Mouse (Mus musculus) cerebellum, postnatal 14 days (tissue): ENCODE data around the gene Hdac6.
"Not testable (repeated sequence)": the region's sequence is repeated elsewhere in the genome, so short reads cannot be mapped to it uniquely, and the experiment has no call there.

ENCODE experiments used
- DNase-seq, 2 experiments: peaks; one replicate each; pipeline ENCODE4 v3.0.0; 2021; ENCODE audit warnings: mixed read lengths in 2 of 2

Gene Hdac6

GRCm38 (mm10) chrX:7919601-7920383 is 27.9 kb downstream of the Hdac6 start, which contains the start of gene Pcsk1n:
Pcsk1n (plus strand) TSS chrX:7919822.
- DNase-seq = peak; percentile 72 to 75

DNA sequence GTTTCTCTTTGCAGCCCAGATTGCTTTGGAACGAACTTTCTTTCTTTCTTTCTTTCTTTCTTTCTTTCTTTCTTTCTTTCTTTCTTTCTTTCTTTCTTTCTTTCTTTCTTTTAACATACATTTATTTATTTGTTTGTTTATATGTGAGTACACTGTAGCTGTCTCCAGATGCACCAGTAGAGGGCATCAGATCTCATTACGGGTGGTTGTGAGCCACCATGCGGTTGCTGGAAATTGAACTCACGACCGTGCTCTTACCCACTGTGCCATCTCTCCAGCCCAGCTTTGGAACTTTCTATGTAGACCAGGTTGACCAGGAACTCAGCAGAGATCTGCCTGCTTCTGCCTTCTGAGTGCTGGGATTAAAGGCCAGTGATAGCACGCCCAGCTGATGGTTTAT is 29.7 kb downstream of the Hdac6 start:
- not testable (repeated sequence) for DNase-seq

- DNase-seq = peak in 1 of 2 experiments; percentile 64
These were observed 32.0 kb downstream of the Hdac6 start for GRCm38 (mm10) chrX:7915669-7916068.

DNA sequence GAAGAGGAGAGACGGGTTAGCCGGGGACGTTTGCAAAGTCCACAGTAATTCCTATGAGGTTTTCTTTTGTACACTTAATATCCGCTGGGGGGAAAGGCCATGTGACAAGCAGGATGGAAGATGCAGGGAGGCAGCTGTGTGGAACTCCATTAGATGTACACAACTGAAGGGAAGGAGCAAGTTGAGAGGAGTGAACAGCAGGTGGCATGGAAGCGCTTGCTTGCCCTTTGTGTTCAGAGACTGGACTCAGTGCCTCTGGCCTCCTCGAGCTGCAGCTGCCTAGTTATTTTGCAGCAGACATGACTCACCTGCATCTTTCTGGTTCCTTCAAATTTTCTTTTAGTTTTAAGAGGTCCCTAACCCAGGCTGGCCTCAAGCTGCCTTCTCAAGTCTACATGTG is 37.2 kb downstream of the Hdac6 start:
- DNase-seq = no peak

DNA sequence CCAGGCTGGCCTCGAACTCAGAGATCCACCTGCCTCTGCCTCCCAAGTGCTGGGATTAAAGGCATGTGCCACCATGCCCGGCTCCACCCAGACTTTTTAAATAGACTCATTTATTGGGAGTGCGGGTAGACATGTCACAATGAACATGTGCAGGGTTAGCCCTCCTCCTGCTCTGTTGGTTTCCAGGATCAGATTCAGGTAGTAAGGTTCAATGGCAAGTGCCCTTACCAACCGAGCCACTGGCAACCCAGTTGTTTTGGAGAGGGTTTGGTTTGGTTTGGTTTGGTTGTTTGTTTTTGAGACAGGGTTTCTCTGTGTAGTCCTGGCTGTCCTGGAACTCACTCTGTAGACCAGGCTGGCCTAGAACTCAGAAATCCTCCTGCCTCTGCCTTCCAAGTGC is 38.4 kb downstream of the Hdac6 start, which contains the start of gene Gm10490:
TSS of gene Gm10490 (plus strand) at position 301 of the 400 bp plus-strand sequence.
- DNase-seq = not testable (repeated sequence)

DNA sequence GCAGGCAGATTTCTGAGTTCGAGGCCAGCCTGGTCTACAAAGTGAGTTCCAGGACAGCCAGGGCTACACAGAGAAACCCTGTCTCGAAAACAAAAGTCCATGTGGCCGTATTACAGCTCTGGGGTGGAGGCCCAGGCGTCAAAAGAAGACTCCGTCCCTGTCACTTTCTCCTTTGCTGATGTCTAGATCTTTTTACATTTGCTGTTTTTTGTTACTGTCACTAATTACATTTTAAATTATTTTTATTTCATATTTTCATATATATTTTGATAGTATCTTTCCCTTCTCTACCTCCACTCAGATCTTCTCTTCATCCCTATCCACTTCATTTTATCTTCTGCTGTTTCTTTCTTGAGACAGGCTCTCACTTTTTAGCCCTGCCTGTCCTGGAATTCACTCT is 40.0 kb downstream of the Hdac6 start, which contains the start of gene Gm10491:
TSS of gene Gm10491 (minus strand) at position 101 of the 400 bp plus-strand sequence.
- no peak for DNase-seq

- DNase-seq = no peak
These were observed 43.2 kb downstream of the Hdac6 start for GRCm38 (mm10) chrX:7904441-7904840.

DNA sequence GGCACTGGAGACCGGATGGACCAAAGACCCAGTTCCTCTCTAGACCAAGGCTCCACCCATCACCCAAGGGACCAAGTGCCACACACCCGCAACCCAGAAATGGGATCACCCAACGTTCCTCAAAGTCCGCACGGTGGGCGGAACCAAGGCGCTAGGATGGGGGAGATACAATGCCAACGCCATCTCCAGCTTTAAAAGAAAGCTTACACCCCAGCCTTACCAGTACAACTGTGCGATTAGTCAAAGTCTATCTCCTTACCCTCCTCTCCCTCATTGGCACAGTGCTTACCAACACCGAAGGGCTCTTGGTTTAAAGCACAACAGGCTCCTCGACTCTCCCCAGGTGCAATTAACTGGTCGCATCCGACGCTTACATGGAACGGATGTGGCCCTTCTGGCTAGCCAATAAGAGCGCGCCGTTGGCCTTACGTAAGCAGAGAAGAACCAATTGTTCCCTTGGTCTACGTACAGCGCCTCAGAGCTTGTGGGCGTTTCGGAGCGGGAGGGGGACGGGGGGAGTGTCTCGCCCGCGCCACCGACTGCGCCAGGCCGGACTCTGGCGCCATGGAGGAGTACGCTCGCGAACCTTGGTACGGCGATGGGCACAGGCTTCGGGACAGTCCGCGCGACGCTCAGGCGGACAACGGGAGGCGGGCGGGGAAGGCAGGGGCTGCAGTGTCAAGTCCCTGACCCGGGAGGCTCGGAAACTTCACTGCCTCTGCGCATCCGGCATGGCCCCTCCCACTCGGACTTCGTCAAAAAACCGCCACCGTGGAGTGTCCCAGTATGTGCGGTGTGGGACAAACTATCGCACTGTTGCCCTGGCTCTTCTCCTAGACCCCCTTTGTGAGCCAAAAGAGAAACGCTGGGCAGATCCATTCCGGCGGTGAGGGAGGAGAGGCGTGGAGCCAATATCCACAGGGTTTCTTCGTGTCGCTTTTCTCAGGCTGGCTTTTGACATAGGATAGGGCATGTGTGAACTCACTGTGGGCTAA is 48.5 kb downstream of the Hdac6 start, which contains the start of the genes Pqbp1 and Timm17b:
TSS of gene Pqbp1 (minus strand) at position 390 of the 995 bp plus-strand sequence.
TSS of gene Timm17b (plus strand) at position 478 of the 995 bp plus-strand sequence.
- DNase-seq = peak; percentile 87 to 90

DNA sequence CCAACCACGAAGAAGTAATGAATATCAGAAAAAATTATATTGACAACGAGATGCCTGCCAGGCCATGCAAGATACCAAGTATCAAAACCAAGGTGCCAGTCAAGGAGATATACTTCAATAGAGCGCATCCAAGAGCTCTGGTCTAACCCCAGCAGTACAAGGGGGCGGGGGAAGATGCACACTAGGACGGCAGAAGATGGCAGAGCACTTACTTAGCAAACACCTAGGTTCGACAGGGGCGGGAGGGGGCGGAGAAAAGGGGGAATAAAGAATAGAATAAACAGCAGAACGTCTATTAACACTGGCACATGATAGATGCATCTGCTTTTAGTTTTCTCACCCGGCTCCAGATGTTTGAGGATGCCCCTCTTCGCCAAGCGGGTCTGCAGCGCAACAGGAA is 49.5 kb downstream of the Hdac6 start:
- DNase-seq = no peak

DNA sequence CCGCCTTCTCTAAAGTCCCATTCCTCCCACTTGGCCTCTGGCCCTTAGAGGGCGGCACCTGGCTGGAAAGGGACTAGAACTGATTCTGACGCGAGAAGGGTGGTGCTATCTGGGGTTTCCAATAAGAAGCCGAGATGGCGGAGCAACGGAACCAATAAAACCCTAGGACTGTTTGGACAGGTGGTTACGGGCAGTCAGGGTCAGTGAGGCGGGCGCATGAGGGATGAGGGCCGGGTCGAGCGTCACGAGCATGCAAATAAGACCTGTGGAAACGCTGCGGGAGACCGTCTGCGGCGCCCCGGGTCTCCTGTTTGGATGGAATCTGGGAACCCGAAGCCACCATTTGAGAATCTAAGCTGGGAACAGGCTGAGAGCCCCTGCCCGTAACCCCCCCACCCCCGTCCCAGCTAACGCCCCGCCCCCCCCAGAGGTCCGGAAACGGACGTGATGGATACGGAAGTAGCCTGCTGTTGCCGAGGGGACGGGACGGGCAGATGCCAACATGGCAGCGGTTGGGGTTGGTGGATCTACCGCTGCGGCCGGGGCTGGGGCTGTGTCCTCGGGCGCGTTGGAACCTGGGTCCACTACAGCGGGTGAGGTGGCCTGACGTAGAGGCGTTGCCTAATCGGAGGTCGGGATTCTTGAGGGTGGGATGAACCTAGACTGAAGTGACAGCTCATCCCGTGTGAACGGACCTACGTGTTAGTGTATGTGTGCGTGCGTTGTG is 63.7 kb downstream of the Hdac6 start, which contains the start of gene Slc35a2:
TSS of gene Slc35a2 (plus strand) at position 188 of the 727 bp plus-strand sequence.
- peak; percentile 86 to 87 for DNase-seq
